Mouse (Mus musculus): ENCODE data around the gene Olfr632. TPM values are rescaled to one million over a fixed set of nuclear protein-coding genes. Genes with fewer than 3 reads are reported as not detected.
"Not testable (repeated sequence)": the region's sequence is repeated elsewhere in the genome, so short reads cannot be mapped to it uniquely, and the experiment has no call there.

The Olfr632 gene
- not detected in 2 replicates for polyA plus RNA-seq (2016; fragmentation: Nextera tagmentation; extraction: Ambion mirVana)

GRCm38 (mm10) chr7:103934264-103934663 is at the start of gene Olfr632:
TSS of gene Olfr632 (plus strand) at chr7:103934347.
- ATAC-seq (ENCODE audit: low FRiP score) = no peak
- Histone ChIP-seq H3K4me3 (no peak within 1 kb of the TSS), H3K9me3 (replicated peaks) (no peaks in the 10 kb centered on the region), H3K36me3 (no peaks in the 10 kb centered on the region), H3K27ac (no peak within 1 kb of the TSS), H3K4me1 (no peaks in the 10 kb centered on the region), H3K27me3 (no peaks in the 10 kb centered on the region), H3K9ac (no peak within 1 kb of the TSS), H3K4me2 (replicated peaks) (no peak within 1 kb of the TSS)
- WGBS = 82% methylated on average over 2 of the region's 2 CpGs

- Histone ChIP-seq H3K4me1 (no peaks in the 10 kb centered on the region), H3K4me3 (no peak within 1 kb of the TSS), H3K4me2 (replicated peaks) (no peak within 1 kb of the TSS), H3K27me3 (no peaks in the 10 kb centered on the region), H3K27ac (no peak within 1 kb of the TSS), H3K9ac (no peak within 1 kb of the TSS), H3K9me3 (replicated peaks) (no peaks in the 10 kb centered on the region), H3K36me3 (no peaks in the 10 kb centered on the region)
- ATAC-seq (ENCODE audit: low FRiP score) = no peak
These were observed 48.0 kb upstream of the Olfr632 start, which contains the start of gene Olfr66 for GRCm38 (mm10) chr7:103886152-103886551. TSS of gene Olfr66 (minus strand) at chr7:103886252.

- no peak within 1 kb of the TSS for H3K9ac ChIP-seq
- no peak for ATAC-seq (ENCODE audit: low FRiP score)
- no peaks in the 10 kb centered on the region for H3K9me3 ChIP-seq (replicated peaks)
- WGBS = 82% methylated on average over 1 of the region's 1 CpGs
- no peaks in the 10 kb centered on the region for H3K4me1 ChIP-seq
- no peaks in the 10 kb centered on the region for H3K27me3 ChIP-seq
- H3K27ac ChIP-seq = no peak within 1 kb of the TSS
- H3K4me2 ChIP-seq (replicated peaks) = no peak within 1 kb of the TSS
- no peak within 1 kb of the TSS for H3K4me3 ChIP-seq
- no peaks in the 10 kb centered on the region for H3K36me3 ChIP-seq
These were observed 39.8 kb upstream of the Olfr632 start, which contains the start of gene Olfr64 for GRCm38 (mm10) chr7:103894385-103894784. TSS of gene Olfr64 (minus strand) at chr7:103894485.

- Histone ChIP-seq H3K4me1 (no peaks in the 10 kb centered on the region), H3K9me3 (replicated peaks) (no peaks in the 10 kb centered on the region), H3K27ac (no peak within 1 kb of the TSS), H3K27me3 (no peaks in the 10 kb centered on the region), H3K4me2 (replicated peaks) (no peak within 1 kb of the TSS), H3K9ac (no peak within 1 kb of the TSS), H3K4me3 (no peak within 1 kb of the TSS), H3K36me3 (no peaks in the 10 kb centered on the region)
- no peak for ATAC-seq (ENCODE audit: low FRiP score)
- WGBS = 79% methylated on average over 2 of the region's 2 CpGs
These were observed 31.0 kb upstream of the Olfr632 start, which contains the start of gene Olfr65 for GRCm38 (mm10) chr7:103903187-103903586. TSS of gene Olfr65 (plus strand) at chr7:103903487.

- Histone ChIP-seq H3K4me2 (replicated peaks) (no peak overlapping the region), H3K27ac (no peak overlapping the region), H3K9me3 (replicated peaks) (no peaks in the 10 kb centered on the region), H3K27me3 (no peaks in the 10 kb centered on the region), H3K36me3 (no peaks in the 10 kb centered on the region), H3K4me3 (no peak overlapping the region), H3K9ac (no peak overlapping the region), H3K4me1 (no peaks in the 10 kb centered on the region)
- 59% methylated on average over 3 of the region's 3 CpGs for WGBS
- ATAC-seq (ENCODE audit: low FRiP score) = no peak
These were observed 24.1 kb upstream of the Olfr632 start for GRCm38 (mm10) chr7:103910047-103910446.

- WGBS = 44% methylated on average over 8 of the region's 8 CpGs
- H3K36me3 ChIP-seq = no peaks in the 10 kb centered on the region
- H3K9ac ChIP-seq = no peak overlapping the region
- no peak for ATAC-seq (ENCODE audit: low FRiP score)
- H3K27me3 ChIP-seq = no peaks in the 10 kb centered on the region
- no peak overlapping the region for H3K4me2 ChIP-seq (replicated peaks)
- H3K27ac ChIP-seq = no peak overlapping the region
- no peaks in the 10 kb centered on the region for H3K9me3 ChIP-seq (replicated peaks)
- H3K4me3 ChIP-seq = no peak overlapping the region
- no peaks in the 10 kb centered on the region for H3K4me1 ChIP-seq
These were observed 21.1 kb upstream of the Olfr632 start for GRCm38 (mm10) chr7:103912969-103913511.

- ATAC-seq (ENCODE audit: low FRiP score) = no peak
- no peaks in the 10 kb centered on the region for H3K36me3 ChIP-seq
- no peaks in the 10 kb centered on the region for H3K4me1 ChIP-seq
- H3K27ac ChIP-seq = no peak overlapping the region
- no peak overlapping the region for H3K4me3 ChIP-seq
- H3K9ac ChIP-seq = no peak overlapping the region
- H3K4me2 ChIP-seq (replicated peaks) = no peak overlapping the region
- no peaks in the 10 kb centered on the region for H3K9me3 ChIP-seq (replicated peaks)
- no peaks in the 10 kb centered on the region for H3K27me3 ChIP-seq
These were observed 18.8 kb upstream of the Olfr632 start for GRCm38 (mm10) chr7:103915338-103915737.

- Histone ChIP-seq H3K36me3 (no peaks in the 10 kb centered on the region), H3K4me3 (no peak within 1 kb of the TSS)
- ATAC-seq (ENCODE audit: low FRiP score) = no peak
These were observed 5.6 kb upstream of the Olfr632 start, which contains the start of gene Olfr631 for GRCm38 (mm10) chr7:103928525-103928924. TSS of gene Olfr631 (plus strand) at chr7:103928825.

GRCm38 (mm10) chr7:103942730-103943129 is 8.6 kb downstream of the Olfr632 start:
- H3K27me3 ChIP-seq = no peaks in the 10 kb centered on the region
- no peak for ATAC-seq (ENCODE audit: low FRiP score)
- no peaks in the 10 kb centered on the region for H3K4me1 ChIP-seq
- H3K9me3 ChIP-seq (replicated peaks) = no peaks in the 10 kb centered on the region
- H3K9ac ChIP-seq = no peak overlapping the region
- no peak overlapping the region for H3K4me3 ChIP-seq
- no peak overlapping the region for H3K4me2 ChIP-seq (replicated peaks)
- H3K36me3 ChIP-seq = no peaks in the 10 kb centered on the region
- no peak overlapping the region for H3K27ac ChIP-seq
- 32% methylated on average over 2 of the region's 2 CpGs for WGBS

More at GRCm38 (mm10) chr7:103928525-103928924, 5.6 kb upstream of the Olfr632 start, which contains the start of gene Olfr631:
- Histone ChIP-seq H3K27ac (no peak within 1 kb of the TSS), H3K4me1 (no peaks in the 10 kb centered on the region), H3K27me3 (no peaks in the 10 kb centered on the region), H3K9me3 (replicated peaks) (no peaks in the 10 kb centered on the region), H3K4me2 (replicated peaks) (no peak within 1 kb of the TSS), H3K9ac (no peak within 1 kb of the TSS)

GRCm38 (mm10) chr7:103944137-103944536 is 10.0 kb downstream of the Olfr632 start, which contains the start of gene Olfr633:
TSS of gene Olfr633 (plus strand) at chr7:103944437.
- H3K9me3 ChIP-seq (replicated peaks) = no peaks in the 10 kb centered on the region

GRCm38 (mm10) chr7:103966873-103967272 is 32.7 kb downstream of the Olfr632 start:
- ATAC-seq (ENCODE audit: low FRiP score); H3K9me3 ChIP-seq (replicated peaks): not testable (repeated sequence)

More at GRCm38 (mm10) chr7:103944137-103944536, 10.0 kb downstream of the Olfr632 start, which contains the start of gene Olfr633:
- Histone ChIP-seq H3K4me1 (no peaks in the 10 kb centered on the region), H3K27ac (no peak within 1 kb of the TSS), H3K27me3 (no peaks in the 10 kb centered on the region), H3K4me2 (replicated peaks) (no peak within 1 kb of the TSS), H3K36me3 (no peaks in the 10 kb centered on the region), H3K9ac (no peak within 1 kb of the TSS), H3K4me3 (no peak within 1 kb of the TSS)
- no peak for ATAC-seq (ENCODE audit: low FRiP score)

GRCm38 (mm10) chr7:103970852-103971251 is 36.7 kb downstream of the Olfr632 start, which contains the start of gene Olfr635:
TSS of gene Olfr635 (plus strand) at chr7:103971152.
- Histone ChIP-seq H3K36me3 (no peaks in the 10 kb centered on the region), H3K4me1 (no peaks in the 10 kb centered on the region), H3K9ac (no peak within 1 kb of the TSS), H3K4me2 (replicated peaks) (no peak within 1 kb of the TSS), H3K27ac (no peak within 1 kb of the TSS), H3K9me3 (replicated peaks) (no peaks in the 10 kb centered on the region), H3K27me3 (no peaks in the 10 kb centered on the region), H3K4me3 (no peak within 1 kb of the TSS)
- 76% methylated on average over 1 of the region's 1 CpGs for WGBS
- no peak for ATAC-seq (ENCODE audit: low FRiP score)

More at GRCm38 (mm10) chr7:103966873-103967272, 32.7 kb downstream of the Olfr632 start:
- H3K36me3 ChIP-seq; H3K27me3 ChIP-seq; H3K4me1 ChIP-seq; H3K9ac ChIP-seq; H3K4me2 ChIP-seq (replicated peaks); H3K27ac ChIP-seq; H3K4me3 ChIP-seq: not testable (repeated sequence)
- WGBS = 96% methylated on average over 22 of the region's 22 CpGs

GRCm38 (mm10) chr7:103971782-103972181 is 37.6 kb downstream of the Olfr632 start:
- H3K4me1 ChIP-seq = no peaks in the 10 kb centered on the region
- H3K9ac ChIP-seq = no peak overlapping the region
- H3K4me3 ChIP-seq = no peak overlapping the region
- no peaks in the 10 kb centered on the region for H3K27me3 ChIP-seq
- 60% methylated on average over 1 of the region's 1 CpGs for WGBS
- H3K9me3 ChIP-seq (replicated peaks) = no peaks in the 10 kb centered on the region
- H3K4me2 ChIP-seq (replicated peaks) = no peak overlapping the region
- H3K27ac ChIP-seq = no peak overlapping the region
- no peaks in the 10 kb centered on the region for H3K36me3 ChIP-seq
- ATAC-seq (ENCODE audit: low FRiP score) = no peak

Measured in hindbrain, embryonic 12.5 days (tissue).